Mouse (Mus musculus): ENCODE results near the gene Slc34a1. TPM values are rescaled to one million over a fixed set of nuclear protein-coding genes. Genes with fewer than 3 reads are reported as not detected.

The Slc34a1 gene
- total RNA-seq, 2 experiments from 2014 or later = 0.15 TPM; not detected in 1

- no peak for TF ChIP-seq CTCF (conservative IDR thresholded peaks at IDR 0.05)
- DNase-seq (ENCODE audit: low spot score in 2 of 2) = no peak
These were observed 13.8 kb downstream of the Slc34a1 start for GRCm38 (mm10) chr13:55411826-55412225.

GRCm38 (mm10) chr13:55412643-55413307 lies 14.8 kb downstream of the Slc34a1 start:
- peak; percentile 37 for TF ChIP-seq CTCF (conservative IDR thresholded peaks at IDR 0.05)

More at GRCm38 (mm10) chr13:55411826-55412225, 13.8 kb downstream of the Slc34a1 start:
- no peak overlapping the region for H3K4me3 ChIP-seq
- no peak overlapping the region for H3K27ac ChIP-seq

GRCm38 (mm10) chr13:55413333-55413732 lies 15.3 kb downstream of the Slc34a1 start:
- H3K4me3 ChIP-seq = no peak overlapping the region
- H3K27ac ChIP-seq = no peak overlapping the region
- no peak for TF ChIP-seq CTCF (conservative IDR thresholded peaks at IDR 0.05)
- no peak for DNase-seq (ENCODE audit: low spot score in 2 of 2)

More at GRCm38 (mm10) chr13:55412643-55413307, 14.8 kb downstream of the Slc34a1 start:
- no peak for DNase-seq (ENCODE audit: low spot score in 2 of 2)
- H3K27ac ChIP-seq = no peak overlapping the region
- H3K4me3 ChIP-seq = no peak overlapping the region

- TF ChIP-seq CTCF (conservative IDR thresholded peaks at IDR 0.05) = no peak
- Histone ChIP-seq H3K4me3 (peak within 1 kb of the TSS; percentile 51), H3K27ac (peak within 1 kb of the TSS; percentile 67; the same call in 1 of the 2 replicates)
- DNase-seq (ENCODE audit: low spot score in 2 of 2) = peak; percentile 70 to 74
These were observed 16.9 kb downstream of the Slc34a1 start, which contains the start of gene Pfn3 for GRCm38 (mm10) chr13:55414743-55415380. Pfn3 (minus strand) TSS chr13:55415232.

GRCm38 (mm10) chr13:55418004-55418403 lies 20.0 kb downstream of the Slc34a1 start:
- peak; percentile 95 for TF ChIP-seq CTCF (conservative IDR thresholded peaks at IDR 0.05)
- no peak overlapping the region for H3K4me3 ChIP-seq
- DNase-seq (ENCODE audit: low spot score in 2 of 2) = peak; percentile 81 to 85
- H3K27ac ChIP-seq = no peak overlapping the region; the same call in 1 of the 2 replicates

GRCm38 (mm10) chr13:55419142-55419541 lies 21.2 kb downstream of the Slc34a1 start:
- no peak for DNase-seq (ENCODE audit: low spot score in 2 of 2)
- Histone ChIP-seq H3K27ac (no peak overlapping the region), H3K4me3 (no peak overlapping the region)
- no peak for TF ChIP-seq CTCF (conservative IDR thresholded peaks at IDR 0.05)

- TF ChIP-seq CTCF (conservative IDR thresholded peaks at IDR 0.05) = no peak
- no peak for DNase-seq (ENCODE audit: low spot score in 2 of 2)
- peak overlapping the region; percentile 49; the same call in 1 of the 2 replicates for H3K4me3 ChIP-seq
- H3K27ac ChIP-seq = no peak overlapping the region
These were observed 22.3 kb downstream of the Slc34a1 start for GRCm38 (mm10) chr13:55420018-55420932.

- Histone ChIP-seq H3K4me3 (peak overlapping the region; percentile 49), H3K27ac (peak overlapping the region; percentile 78)
- TF ChIP-seq CTCF (conservative IDR thresholded peaks at IDR 0.05) = peak; percentile 89
- peak; percentile 52 to 70 for DNase-seq (ENCODE audit: low spot score in 2 of 2)
These were observed 23.2 kb downstream of the Slc34a1 start for GRCm38 (mm10) chr13:55420933-55421800.

GRCm38 (mm10) chr13:55426613-55427012 lies 28.6 kb downstream of the Slc34a1 start, which contains the start of gene F12:
F12 (minus strand) TSS chr13:55426793.
- no peak within 1 kb of the TSS for H3K4me3 ChIP-seq
- no peak for TF ChIP-seq CTCF (conservative IDR thresholded peaks at IDR 0.05)
- no peak within 1 kb of the TSS for H3K27ac ChIP-seq
- no peak for DNase-seq (ENCODE audit: low spot score in 2 of 2)

- DNase-seq (ENCODE audit: low spot score in 2 of 2) = no peak
- H3K27ac ChIP-seq = no peak overlapping the region
- TF ChIP-seq CTCF (conservative IDR thresholded peaks at IDR 0.05) = no peak
- no peak overlapping the region for H3K4me3 ChIP-seq
These were observed 31.4 kb downstream of the Slc34a1 start for GRCm38 (mm10) chr13:55429226-55429888.

GRCm38 (mm10) chr13:55430566-55430965 lies 32.6 kb downstream of the Slc34a1 start:
- DNase-seq (ENCODE audit: low spot score in 2 of 2) = no peak
- Histone ChIP-seq H3K4me3 (no peak overlapping the region), H3K27ac (no peak overlapping the region)
- no peak for TF ChIP-seq CTCF (conservative IDR thresholded peaks at IDR 0.05)
